Mouse (Mus musculus) hindlimb bud, embryonic 11.5 days (tissue): ENCODE results near the gene Sgcd.
"Not testable (repeated sequence)": the region's sequence is repeated elsewhere in the genome, so short reads cannot be mapped to it uniquely, and the experiment has no call there.

Experiments
- DNase-seq: peaks from one replicate; pipeline ENCODE4 v3.0.0-alpha.2; 2012; ENCODE audit warnings: low read depth, low spot score; ENCODE audit errors: extremely low spot score

Sgcd gene

GRCm38 (mm10) chr11:47777226-47777915 lies 211.4 kb downstream of the Sgcd start:
- no peak for DNase-seq

GRCm38 (mm10) chr11:47776019-47776418 lies 212.8 kb downstream of the Sgcd start:
- DNase-seq, result no peak

- DNase-seq, result no peak
Measured at GRCm38 (mm10) chr11:47765859-47766258, 222.9 kb downstream of the Sgcd start.

GRCm38 (mm10) chr11:47763569-47763968 lies 225.2 kb downstream of the Sgcd start:
- DNase-seq, result not testable (repeated sequence)

GRCm38 (mm10) chr11:47759015-47759414 lies 229.8 kb downstream of the Sgcd start:
- no peak for DNase-seq

- DNase-seq, result no peak
Measured at GRCm38 (mm10) chr11:47742806-47743205, 246.0 kb downstream of the Sgcd start.

- DNase-seq, result no peak
Measured at GRCm38 (mm10) chr11:47704930-47705787, 283.6 kb downstream of the Sgcd start.

GRCm38 (mm10) chr11:47695611-47696010 lies 293.2 kb downstream of the Sgcd start:
- no peak for DNase-seq

GRCm38 (mm10) chr11:47658135-47658534 lies 330.6 kb downstream of the Sgcd start:
- peak; percentile 26 for DNase-seq

GRCm38 (mm10) chr11:47645911-47646310 lies 342.9 kb downstream of the Sgcd start:
- DNase-seq, result no peak

- no peak for DNase-seq
Measured at GRCm38 (mm10) chr11:47641567-47642259, 347.1 kb downstream of the Sgcd start.

- DNase-seq, result no peak
Measured at GRCm38 (mm10) chr11:47640556-47640955, 348.2 kb downstream of the Sgcd start.

- no peak for DNase-seq
Measured at GRCm38 (mm10) chr11:47630186-47630585, 358.6 kb downstream of the Sgcd start.

- DNase-seq, result no peak
Measured at GRCm38 (mm10) chr11:47609892-47610291, 378.9 kb downstream of the Sgcd start.

GRCm38 (mm10) chr11:47574635-47575034 lies 414.1 kb downstream of the Sgcd start:
- no peak for DNase-seq

- DNase-seq, result no peak
Measured at GRCm38 (mm10) chr11:47568488-47568887, 420.3 kb downstream of the Sgcd start.

- DNase-seq, result no peak
Measured at GRCm38 (mm10) chr11:47566156-47566555, 422.6 kb downstream of the Sgcd start.

GRCm38 (mm10) chr11:47524845-47525244 lies 463.9 kb downstream of the Sgcd start:
- DNase-seq, result no peak

- DNase-seq, result no peak
Measured at GRCm38 (mm10) chr11:47508047-47508446, 480.7 kb downstream of the Sgcd start.

GRCm38 (mm10) chr11:47503236-47503635 lies 485.5 kb downstream of the Sgcd start:
- DNase-seq, result peak; percentile 12

GRCm38 (mm10) chr11:47473493-47474230 lies 515.1 kb downstream of the Sgcd start:
- DNase-seq, result no peak
